Mouse (Mus musculus) heart, embryonic 14.5 days (tissue): ENCODE measurements around the gene Rhbdd3. TPM values are rescaled to one million over a fixed set of nuclear protein-coding genes. Genes with fewer than 3 reads are reported as not detected.

Experiments used
- polyA plus RNA-seq: library from polyadenylated mRNA; unstranded; fragments of >200 nt; fragmentation: Nextera tagmentation; extraction: Ambion mirVana; gene quantifications from 2 replicates; pipeline ENCODE4 v1.2.1, GENCODE M21; 2014

Gene Rhbdd3
- polyA plus RNA-seq, 1 experiment from 2014 or later = 33.5 TPM

Other genes starting within 250 kb of the Rhbdd3 start
- gene Nf2, start 249.4 kb upstream of the Rhbdd3 start, polyA plus RNA-seq = 29.5 and 33.1 TPM in 2 replicates
- 28.8 and 30.1 TPM in 2 replicates for gene Nipsnap1, start 225.0 kb upstream of the Rhbdd3 start, polyA plus RNA-seq
- 24.6 and 25.0 TPM in 2 replicates for gene Thoc5, start 203.6 kb upstream of the Rhbdd3 start, polyA plus RNA-seq
- gene Nefh, start 150.9 kb upstream of the Rhbdd3 start, polyA plus RNA-seq = 0.20 and 0.35 TPM in 2 replicates
- gene Ap1b1, start 112.1 kb upstream of the Rhbdd3 start, polyA plus RNA-seq = 40.7 and 45.0 TPM in 2 replicates
- gene Rasl10a, start 40.8 kb upstream of the Rhbdd3 start, polyA plus RNA-seq = 1.1 and 2.0 TPM in 2 replicates
- 22.4 and 24.6 TPM in 2 replicates for gene Gas2l1, start 33.6 kb upstream of the Rhbdd3 start, polyA plus RNA-seq
- 198 and 242 TPM in 2 replicates for gene Ewsr1, start 340 bp downstream of the Rhbdd3 start, polyA plus RNA-seq
- gene Emid1, start 53.3 kb downstream of the Rhbdd3 start, polyA plus RNA-seq = 5.4 and 6.8 TPM in 2 replicates
- 20.9 and 24.8 TPM in 2 replicates for gene Kremen1, start 162.6 kb downstream of the Rhbdd3 start, polyA plus RNA-seq